Mouse (Mus musculus) kidney, adult 2 months (tissue): ENCODE measurements around the gene Ptpn14. TPM values are rescaled to one million over a fixed set of nuclear protein-coding genes. Genes with fewer than 3 reads are reported as not detected.

Experiments
- DNase-seq: peaks from one replicate; pipeline ENCODE4 v3.0.0; 2021
- H3K27ac ChIP-seq: fragments of 200-500 bp; 2 replicates; pipeline ENCODE4 v1.5.1; 2012; ENCODE audit warnings: low read depth, low read length, control low read depth, inconsistent platforms; ENCODE audit not compliant: insufficient read depth
- H3K27me3 ChIP-seq: fragments of 200-500 bp; replicated peaks from 2 replicates; pipeline ENCODE4 v1.6.1; 2012; ENCODE audit warnings: mild to moderate bottlenecking, moderate library complexity, low read length, inconsistent platforms; ENCODE audit not compliant: control insufficient read depth, insufficient read depth
- H3K36me3 ChIP-seq: fragments of 200-500 bp; 2 replicates; pipeline ENCODE4 v1.6.1; 2012; ENCODE audit warnings: mild to moderate bottlenecking, moderate library complexity, low read length, inconsistent platforms; ENCODE audit not compliant: control insufficient read depth, insufficient read depth
- H3K4me1 ChIP-seq: fragments of 200-500 bp; 2 replicates; pipeline ENCODE4 v1.6.1; 2011; ENCODE audit warnings: low read length; ENCODE audit not compliant: control insufficient read depth, insufficient read depth
- H3K4me3 ChIP-seq: fragments of 200-500 bp; 2 replicates; pipeline ENCODE4 v1.5.1; 2011; ENCODE audit warnings: mild to moderate bottlenecking, low read depth, low read length, control low read depth; ENCODE audit not compliant: insufficient read depth
- CTCF ChIP-seq: fragments of 200-500 bp; conservative IDR thresholded peaks from 2 replicates; pipeline ENCODE4 v1.5.1; 2011; ENCODE audit warnings: low read depth, mild to moderate bottlenecking, control low read depth, low read length, moderate library complexity, mixed read lengths; ENCODE audit not compliant: insufficient read depth, insufficient read length
- POLR2A ChIP-seq: fragments of 200-500 bp; IDR thresholded peaks from one replicate; pipeline ENCODE4 v1.6.1; 2011; ENCODE audit warnings: low read depth, low read length, control low read depth
- WGBS: fragments of 180-500 bp; shearing (Covaris S2); methylation state at CpG from one replicate; pipeline ENCODE4 v1.1.7; 2018; 5-methylcytosine and 5-hydroxymethylcytosine counted together
- polyA plus RNA-seq: library from polyadenylated mRNA; depleted of rRNA; stranded (reverse); fragments of >200 nt; gene quantifications from 2 replicates; pipeline ENCODE4 v1.2.3, GENCODE M21; 2012

Ptpn14 gene
- polyA plus RNA-seq, 1 experiment, result 11.2 TPM

- no peak for TF ChIP-seq POLR2A
- no peak for TF ChIP-seq CTCF
- no peaks in the 10 kb centered on the region for H3K36me3 ChIP-seq
- no peak overlapping the region for H3K4me3 ChIP-seq
- 92% methylated on average over 21 of the region's 21 CpGs for WGBS
- H3K27me3 ChIP-seq, result no peaks in the 10 kb centered on the region
- no peak for DNase-seq
- H3K27ac ChIP-seq, result no peak overlapping the region
- peaks cover 3% of the 10 kb centered on the region for H3K4me1 ChIP-seq
Measured at GRCm38 (mm10) chr1:189913093-189913760, 185.2 kb downstream of the Ptpn14 start.

- Histone ChIP-seq H3K27me3 (no peaks in the 10 kb centered on the region), H3K4me3 (no peak overlapping the region), H3K36me3 (no peaks in the 10 kb centered on the region), H3K4me1 (no peaks in the 10 kb centered on the region; the same call in 1 of the 2 replicates), H3K27ac (no peak overlapping the region)
- DNase-seq, result no peak
- 85% methylated on average over 10 of the region's 10 CpGs for WGBS
- TF ChIP-seq CTCF (no peak), POLR2A (no peak)
Measured at GRCm38 (mm10) chr1:189916422-189917125, 188.5 kb downstream of the Ptpn14 start.

- Histone ChIP-seq H3K27me3 (no peaks in the 10 kb centered on the region), H3K27ac (no peak overlapping the region), H3K4me3 (no peak overlapping the region), H3K36me3 (no peaks in the 10 kb centered on the region), H3K4me1 (no peaks in the 10 kb centered on the region)
- TF ChIP-seq POLR2A (no peak), CTCF (no peak)
- 70% methylated on average over 4 of the region's 4 CpGs for WGBS
- DNase-seq, result no peak
Measured at GRCm38 (mm10) chr1:189917126-189917500, 189.0 kb downstream of the Ptpn14 start.

- H3K4me3 ChIP-seq, result no peak overlapping the region
- no peak for DNase-seq
- H3K27ac ChIP-seq, result no peak overlapping the region
- H3K36me3 ChIP-seq, result no peaks in the 10 kb centered on the region
- H3K4me1 ChIP-seq, result peaks cover 5% of the 10 kb centered on the region; the same call in 1 of the 2 replicates
- WGBS, result 82% methylated on average over 3 of the region's 3 CpGs
- TF ChIP-seq CTCF (no peak), POLR2A (no peak)
- no peaks in the 10 kb centered on the region for H3K27me3 ChIP-seq
Measured at GRCm38 (mm10) chr1:189919756-189920155, 191.7 kb downstream of the Ptpn14 start.

- H3K4me1 ChIP-seq, result peaks cover 5% of the 10 kb centered on the region; the same call in 1 of the 2 replicates
- H3K4me3 ChIP-seq, result no peak overlapping the region
- no peak for TF ChIP-seq POLR2A
- peak; percentile 30 for DNase-seq
- no peak overlapping the region for H3K27ac ChIP-seq
- no peaks in the 10 kb centered on the region for H3K36me3 ChIP-seq
- H3K27me3 ChIP-seq, result no peaks in the 10 kb centered on the region
- WGBS, result 51% methylated on average over 28 of the region's 28 CpGs
Measured at GRCm38 (mm10) chr1:189920701-189921567, 192.9 kb downstream of the Ptpn14 start.

- no peaks in the 10 kb centered on the region for H3K36me3 ChIP-seq
- H3K27ac ChIP-seq, result no peak overlapping the region
- no peaks in the 10 kb centered on the region for H3K27me3 ChIP-seq
- TF ChIP-seq CTCF (no peak), POLR2A (no peak)
- peak overlapping the region; percentile 68 for H3K4me3 ChIP-seq
- 18% methylated on average over 4 of the region's 4 CpGs for WGBS
- no peak for DNase-seq
- H3K4me1 ChIP-seq, result peaks cover 5% of the 10 kb centered on the region; the same call in 1 of the 2 replicates
Measured at GRCm38 (mm10) chr1:189921568-189921817, 193.4 kb downstream of the Ptpn14 start.
